Mouse (Mus musculus) cerebellum, adult 2 months (tissue): ENCODE results near the gene Zbtb20.

Experiments
- CTCF ChIP-seq: fragments of 200-500 bp; IDR thresholded peaks from 2 replicates; pipeline ENCODE4 v1.5.1; 2011; ENCODE audit warnings: low read depth, mild to moderate bottlenecking, control low read depth, low read length, moderate library complexity, borderline replicate concordance; ENCODE audit not compliant: insufficient read depth
- POLR2A ChIP-seq: fragments of 200-500 bp; IDR thresholded peaks from 2 replicates; pipeline ENCODE4 v1.6.1; 2011; ENCODE audit warnings: low read length, control low read depth, borderline replicate concordance; ENCODE audit not compliant: insufficient read depth

GRCm38 (mm10) chr16:43505314-43505950 is 629.8 kb downstream of the Zbtb20 start:
- TF ChIP-seq CTCF (no peak), POLR2A (no peak)
